Mouse (Mus musculus) G1E (cell line): ENCODE measurements around the gene 1110008L16Rik. TPM values are rescaled to one million over a fixed set of nuclear protein-coding genes. Genes with fewer than 3 reads are reported as not detected.

Experiments
- ATAC-seq: 2 replicates; pipeline ENCODE4 v1.8.0; 2016; ENCODE audit warnings: mild to moderate bottlenecking; ENCODE audit not compliant: insufficient number of reproducible peaks, poor library complexity, low FRiP score, severe bottlenecking; ENCODE audit errors: extremely low read depth
- DNase-seq: peaks from one replicate; pipeline ENCODE4 v3.0.0; 2012; ENCODE audit warnings: low spot score
- H3K27me3 ChIP-seq: 2 replicates; pipeline ENCODE4 v1.6.1; 2012; ENCODE audit warnings: mild to moderate bottlenecking, low read length, inconsistent platforms; ENCODE audit not compliant: insufficient read depth
- H3K36me3 ChIP-seq: replicated peaks from 2 replicates; pipeline ENCODE3; 2012; ENCODE audit warnings: mild to moderate bottlenecking, inconsistent platforms
- H3K4me1 ChIP-seq: 2 replicates; pipeline ENCODE4 v1.6.1; 2012; ENCODE audit warnings: low read depth, low read length, inconsistent platforms, mixed read lengths; ENCODE audit not compliant: insufficient read depth
- H3K4me3 ChIP-seq: 2 replicates; pipeline ENCODE4 v1.5.1; 2012; ENCODE audit warnings: low read depth, mild to moderate bottlenecking, inconsistent platforms, low read length, moderate library complexity, mixed read lengths
- H3K9me3 ChIP-seq: replicated peaks from 2 replicates; pipeline ENCODE4 v1.6.1; 2012; ENCODE audit warnings: inconsistent platforms
- CTCF ChIP-seq: IDR thresholded peaks from 2 replicates; pipeline ENCODE4 v1.5.1; 2012; ENCODE audit warnings: low read depth, low read length, inconsistent platforms, mixed read lengths
- GATA1 ChIP-seq: IDR thresholded peaks from 2 replicates; pipeline ENCODE4 v1.6.1; 2012; ENCODE audit warnings: borderline replicate concordance, low read length, inconsistent platforms, mixed read lengths
- GATA2 ChIP-seq: IDR thresholded peaks from 2 replicates; pipeline ENCODE4 v1.6.1; 2012; ENCODE audit warnings: low read depth, low read length, inconsistent platforms, borderline replicate concordance
- POLR2AphosphoS5 ChIP-seq: IDR thresholded peaks from 2 replicates; pipeline ENCODE4 v1.6.1; 2012; ENCODE audit warnings: low read depth, low read length, inconsistent platforms; ENCODE audit not compliant: insufficient replicate concordance
- TAL1 ChIP-seq: conservative IDR thresholded peaks from 2 replicates; pipeline ENCODE4 v1.6.1; 2012; ENCODE audit warnings: low read depth, low read length, inconsistent platforms, mixed read lengths
- polyA plus RNA-seq: library from polyadenylated mRNA; stranded (reverse); fragments of >175 nt; gene quantifications from 2 replicates; pipeline ENCODE4 v1.2.3, GENCODE M21; 2012
- total RNA-seq, 2 experiments: library from RNA; stranded (forward) in 1 of 2; stranded (reverse) in 1 of 2; fragments of 200-1000 nt in 1 of 2; fragments of >200 nt in 1 of 2; fragmentation: Nextera tagmentation in 1 of 2; gene quantifications; 2 replicates each; pipeline ENCODE4 v1.2.3; 2014 to 2017

1110008L16Rik gene
- total and polyA plus RNA-seq, 3 experiments, result 4.0 to 50.0 (median 40.4) TPM

DNA sequence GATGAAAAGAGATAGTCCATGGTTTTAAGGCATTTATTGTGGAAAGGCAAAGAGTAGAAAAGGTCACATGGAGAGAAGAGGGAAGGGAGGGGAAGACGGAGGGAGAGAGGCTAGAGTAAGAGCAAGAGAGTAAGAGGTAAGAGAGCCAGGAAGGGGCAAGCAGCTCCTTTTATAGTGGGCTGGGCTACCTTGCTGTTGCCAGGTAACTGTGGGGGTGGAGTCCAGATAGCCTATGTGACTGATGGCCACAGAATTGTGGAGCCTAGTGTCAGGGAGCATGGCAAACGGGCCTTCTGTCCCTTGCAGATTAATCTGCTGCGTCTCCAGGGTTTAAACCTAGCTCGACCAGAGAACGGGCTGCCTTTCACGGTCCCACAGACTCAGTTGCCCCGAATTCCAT is 12.5 kb downstream of the 1110008L16Rik start:
- no peak for TF ChIP-seq GATA1
- no peak for TF ChIP-seq POLR2AphosphoS5
- TF ChIP-seq CTCF, result no peak
- TF ChIP-seq TAL1, result no peak
- no peak for TF ChIP-seq GATA2
- ATAC-seq (no peak), DNase-seq (no peak)
- peaks cover 24% of the 10 kb centered on the region for H3K4me1 ChIP-seq
- no peak overlapping the region for H3K4me3 ChIP-seq
- peaks cover 87% of the 10 kb centered on the region for H3K36me3 ChIP-seq
- no peaks in the 10 kb centered on the region for H3K9me3 ChIP-seq
- no peaks in the 10 kb centered on the region for H3K27me3 ChIP-seq

DNA sequence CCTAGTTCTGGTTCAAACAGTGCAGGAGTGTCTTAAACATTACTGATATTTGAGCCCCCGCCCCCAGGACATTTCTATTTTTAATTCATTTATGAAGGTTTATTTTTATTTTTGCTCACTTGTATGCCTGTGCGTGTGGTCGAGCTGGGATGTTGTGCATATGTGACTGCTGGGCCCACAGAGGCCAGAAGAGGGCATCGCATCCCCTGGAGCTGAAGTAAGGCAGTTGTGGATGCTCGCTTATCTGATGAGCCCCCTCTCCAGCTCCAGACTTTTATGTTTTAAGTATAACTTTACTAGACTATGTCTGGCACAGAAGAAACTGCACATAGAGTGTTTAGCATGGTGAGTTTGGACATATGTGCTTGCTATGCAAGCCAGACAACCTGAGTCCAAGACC is 14.5 kb downstream of the 1110008L16Rik start:
- H3K27me3 ChIP-seq, result no peaks in the 10 kb centered on the region
- H3K4me1 ChIP-seq, result peaks cover 20% of the 10 kb centered on the region
- no peak for DNase-seq
- peaks cover 80% of the 10 kb centered on the region for H3K36me3 ChIP-seq
- no peaks in the 10 kb centered on the region for H3K9me3 ChIP-seq
- ATAC-seq, result no peak
- no peak overlapping the region for H3K4me3 ChIP-seq
- no peak for TF ChIP-seq GATA2
- TF ChIP-seq TAL1, result no peak
- TF ChIP-seq CTCF, result no peak
- no peak for TF ChIP-seq POLR2AphosphoS5
- TF ChIP-seq GATA1, result no peak

DNA sequence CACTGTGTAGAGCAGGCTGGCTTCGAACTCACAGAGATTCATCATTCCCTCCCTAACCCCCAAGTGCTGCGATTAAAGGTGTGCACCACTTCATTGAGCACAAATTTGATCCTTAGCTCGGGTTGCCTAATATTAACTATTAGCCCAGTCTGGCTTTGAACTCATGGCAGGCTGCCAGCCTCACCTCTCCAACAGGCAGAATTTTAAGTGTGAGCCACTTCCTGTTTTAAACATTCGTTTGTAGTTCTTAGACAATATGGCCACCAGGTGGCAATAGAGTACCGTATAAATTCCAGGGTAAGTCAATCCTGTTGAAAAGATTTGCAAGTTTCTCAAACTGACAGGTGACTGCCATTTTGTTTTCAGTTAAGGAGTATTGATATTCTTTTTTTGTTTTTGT is 15.8 kb downstream of the 1110008L16Rik start:
- ATAC-seq (peak; percentile 45), DNase-seq (peak; percentile 74)
- H3K36me3 ChIP-seq, result peaks cover 80% of the 10 kb centered on the region
- no peaks in the 10 kb centered on the region for H3K27me3 ChIP-seq
- peaks cover 15% of the 10 kb centered on the region for H3K4me1 ChIP-seq
- H3K9me3 ChIP-seq, result no peaks in the 10 kb centered on the region
- TF ChIP-seq GATA2 (no peak), POLR2AphosphoS5 (no peak), CTCF (no peak), TAL1 (no peak), GATA1 (no peak)
- no peak overlapping the region for H3K4me3 ChIP-seq

DNA sequence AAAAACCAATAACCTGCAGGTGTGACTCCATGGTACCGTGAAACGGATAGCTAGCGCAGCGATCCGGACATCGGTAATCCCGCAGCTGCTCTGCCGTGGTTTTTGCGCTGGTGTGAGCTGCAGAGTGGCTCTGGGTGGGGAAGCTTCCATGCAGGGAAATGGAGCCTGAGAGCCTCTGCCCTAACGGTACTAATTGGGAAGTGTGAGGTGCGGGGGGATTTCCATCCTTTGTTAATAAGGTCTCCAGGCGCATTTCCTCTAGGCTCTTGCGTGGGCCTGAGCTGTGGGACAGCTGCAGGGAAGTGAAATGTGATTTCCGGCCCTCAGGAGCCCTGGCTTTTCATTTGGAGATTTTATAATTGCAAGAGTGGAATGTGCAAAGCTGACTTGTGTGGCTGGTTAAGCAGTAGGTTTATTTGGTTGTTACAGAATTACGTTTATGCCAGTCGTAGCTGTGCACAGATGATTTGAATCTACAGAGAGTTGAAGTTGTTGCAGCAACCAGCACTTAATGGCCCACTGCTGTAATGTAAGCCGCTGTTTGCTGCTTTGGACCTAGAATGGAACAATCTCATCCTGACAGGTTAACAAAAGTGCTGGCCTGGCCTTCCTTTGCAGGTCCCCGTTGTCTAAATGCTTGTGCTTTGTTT is 22.4 kb downstream of the 1110008L16Rik start:
- no peak for ATAC-seq
- H3K36me3 ChIP-seq, result peaks cover 66% of the 10 kb centered on the region
- TF ChIP-seq GATA2, result no peak
- no peak for TF ChIP-seq POLR2AphosphoS5

DNA sequence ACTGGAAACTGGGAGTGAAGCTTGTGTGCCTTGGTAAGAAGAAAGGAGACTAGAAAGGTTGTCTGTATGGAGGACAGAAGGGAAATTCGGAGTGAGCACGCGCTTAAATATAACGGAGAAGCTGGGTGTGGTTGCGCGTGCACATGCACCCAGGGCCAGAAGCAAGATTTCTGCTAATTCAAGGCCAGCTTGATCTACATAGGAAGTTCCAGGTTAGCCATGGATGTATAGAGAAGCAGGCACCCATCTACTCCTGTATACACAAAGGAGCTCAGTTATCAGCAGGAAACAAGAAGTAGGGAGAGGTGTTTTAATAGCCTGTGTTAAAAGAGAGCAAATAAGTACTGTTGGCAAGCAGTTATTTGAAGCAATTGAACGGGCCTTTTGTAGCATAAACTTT is 26.3 kb downstream of the 1110008L16Rik start:
- Histone ChIP-seq H3K4me3 (no peak overlapping the region), H3K36me3 (peaks cover 64% of the 10 kb centered on the region), H3K4me1 (peaks cover 47% of the 10 kb centered on the region), H3K9me3 (no peaks in the 10 kb centered on the region), H3K27me3 (no peaks in the 10 kb centered on the region)
- DNase-seq, result no peak
- no peak for ATAC-seq
- no peak for TF ChIP-seq GATA2
- TF ChIP-seq CTCF, result no peak
- TF ChIP-seq POLR2AphosphoS5, result no peak
- no peak for TF ChIP-seq TAL1
- no peak for TF ChIP-seq GATA1

More for the DNA sequence above, 22.4 kb downstream of the 1110008L16Rik start:
- H3K27me3 ChIP-seq, result no peaks in the 10 kb centered on the region
- H3K9me3 ChIP-seq, result no peaks in the 10 kb centered on the region
- no peak for DNase-seq
- no peak overlapping the region for H3K4me3 ChIP-seq
- peaks cover 21% of the 10 kb centered on the region for H3K4me1 ChIP-seq

DNA sequence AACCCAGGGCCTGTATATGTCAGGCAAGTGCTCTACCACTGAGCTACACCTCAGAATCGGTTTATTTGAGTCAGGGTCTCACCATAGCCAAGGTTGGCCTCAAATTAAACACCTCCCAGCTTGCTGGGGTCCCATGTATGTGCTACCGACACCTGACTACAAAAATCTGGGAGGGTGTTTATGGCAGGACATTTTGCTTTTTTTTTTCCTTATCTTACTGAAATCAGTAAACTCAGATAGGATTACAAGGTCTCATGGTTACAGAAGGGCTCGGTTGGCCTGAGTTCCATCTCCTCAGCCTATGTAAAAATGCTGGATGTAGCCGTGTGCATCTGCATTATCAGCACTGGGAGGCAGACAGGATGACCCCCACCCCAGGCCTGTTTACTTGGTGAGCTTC is 29.4 kb downstream of the 1110008L16Rik start:
- no peak for TF ChIP-seq TAL1

DNA sequence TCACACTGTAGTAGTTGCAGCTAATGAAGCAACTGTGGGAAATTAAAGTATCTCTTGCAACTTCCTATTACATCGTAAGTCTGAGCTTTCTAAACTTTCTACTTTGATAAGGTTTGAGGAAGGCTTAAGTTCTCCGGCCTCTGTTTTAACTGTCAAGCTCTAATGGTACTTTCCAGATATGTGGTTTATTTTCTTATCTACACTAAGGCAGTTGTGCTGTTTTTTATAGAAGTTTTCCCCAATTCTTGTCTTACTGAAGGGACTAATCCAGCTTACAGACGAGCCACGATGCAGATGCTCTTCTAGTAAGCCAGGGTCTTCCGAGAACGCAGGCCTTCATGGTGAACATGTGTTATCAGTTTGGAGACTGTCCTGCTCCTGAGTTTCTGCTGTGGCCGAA is 30.0 kb downstream of the 1110008L16Rik start:
- peaks cover 57% of the 10 kb centered on the region for H3K36me3 ChIP-seq
- H3K9me3 ChIP-seq, result no peaks in the 10 kb centered on the region
- H3K27me3 ChIP-seq, result no peaks in the 10 kb centered on the region
- peak; percentile 77 for ATAC-seq
- peak overlapping the region; percentile 59 for H3K4me3 ChIP-seq
- TF ChIP-seq TAL1, result peak; percentile 80
- no peak for TF ChIP-seq GATA2
- peaks cover 55% of the 10 kb centered on the region for H3K4me1 ChIP-seq
- DNase-seq, result peak; percentile 72

More for the DNA sequence above, 29.4 kb downstream of the 1110008L16Rik start:
- no peaks in the 10 kb centered on the region for H3K9me3 ChIP-seq
- ATAC-seq, result peak; percentile 18; the same call in 1 of the 2 replicates
- H3K36me3 ChIP-seq, result peaks cover 58% of the 10 kb centered on the region
- peak overlapping the region; percentile 42; the same call in 1 of the 2 replicates for H3K4me3 ChIP-seq
- DNase-seq, result no peak
- H3K4me1 ChIP-seq, result peaks cover 52% of the 10 kb centered on the region
- H3K27me3 ChIP-seq, result no peaks in the 10 kb centered on the region
